Mouse (Mus musculus) B cell, adult 2 months (primary cell): ENCODE measurements around the gene Git1.

Source experiments
- DNase-seq, 2 experiments: peaks; one replicate each; pipeline ENCODE4 v3.0.0; 2022

Git1 gene

GRCm38 (mm10) chr11:77503511-77503910 is 10.1 kb downstream of the Git1 start:
- no peak for DNase-seq

DNA sequence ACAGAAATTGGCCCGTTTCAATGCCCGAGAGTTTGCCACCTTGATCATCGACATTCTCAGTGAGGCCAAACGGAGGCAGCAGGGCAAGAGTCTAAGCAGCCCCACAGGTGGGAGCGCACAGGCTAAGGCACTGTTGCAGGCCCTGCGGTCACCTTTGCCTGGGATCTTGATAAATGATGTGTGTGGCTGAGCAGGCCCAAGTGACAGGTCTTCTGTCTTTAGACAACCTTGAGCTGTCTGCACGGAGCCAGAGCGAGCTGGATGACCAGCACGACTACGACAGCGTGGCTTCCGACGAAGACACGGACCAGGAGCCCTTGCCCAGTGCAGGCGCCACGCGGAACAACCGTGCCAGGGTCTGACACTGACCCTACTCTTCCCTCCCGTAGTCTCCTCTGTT is 11.0 kb downstream of the Git1 start:
- DNase-seq: no peak

- no peak for DNase-seq
Observed at GRCm38 (mm10) chr11:77505291-77505980, 12.1 kb downstream of the Git1 start.

- DNase-seq: no peak
Observed at GRCm38 (mm10) chr11:77506273-77506672, 12.9 kb downstream of the Git1 start.

GRCm38 (mm10) chr11:77506941-77507340 is 13.6 kb downstream of the Git1 start:
- DNase-seq: no peak

DNA sequence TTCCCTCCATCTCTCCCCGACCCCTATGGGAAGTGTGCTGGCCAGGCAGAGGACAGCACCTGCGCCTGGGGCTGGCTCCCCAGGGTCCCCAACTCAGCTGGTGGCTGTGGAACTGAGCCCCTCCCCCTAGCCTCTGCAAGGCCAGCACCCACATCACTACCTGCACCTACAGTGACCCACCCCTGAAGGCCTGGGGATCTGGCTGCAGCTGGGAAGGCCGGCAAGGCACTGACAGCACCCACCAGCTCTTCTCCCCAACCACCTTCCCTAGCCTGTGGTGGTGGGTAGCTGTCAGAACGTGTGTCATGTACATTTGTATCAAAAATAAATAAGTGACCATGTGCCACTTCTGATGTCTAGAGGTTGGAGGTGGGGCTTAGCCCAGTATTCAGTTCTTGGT is 14.1 kb downstream of the Git1 start:
- DNase-seq: no peak

DNA sequence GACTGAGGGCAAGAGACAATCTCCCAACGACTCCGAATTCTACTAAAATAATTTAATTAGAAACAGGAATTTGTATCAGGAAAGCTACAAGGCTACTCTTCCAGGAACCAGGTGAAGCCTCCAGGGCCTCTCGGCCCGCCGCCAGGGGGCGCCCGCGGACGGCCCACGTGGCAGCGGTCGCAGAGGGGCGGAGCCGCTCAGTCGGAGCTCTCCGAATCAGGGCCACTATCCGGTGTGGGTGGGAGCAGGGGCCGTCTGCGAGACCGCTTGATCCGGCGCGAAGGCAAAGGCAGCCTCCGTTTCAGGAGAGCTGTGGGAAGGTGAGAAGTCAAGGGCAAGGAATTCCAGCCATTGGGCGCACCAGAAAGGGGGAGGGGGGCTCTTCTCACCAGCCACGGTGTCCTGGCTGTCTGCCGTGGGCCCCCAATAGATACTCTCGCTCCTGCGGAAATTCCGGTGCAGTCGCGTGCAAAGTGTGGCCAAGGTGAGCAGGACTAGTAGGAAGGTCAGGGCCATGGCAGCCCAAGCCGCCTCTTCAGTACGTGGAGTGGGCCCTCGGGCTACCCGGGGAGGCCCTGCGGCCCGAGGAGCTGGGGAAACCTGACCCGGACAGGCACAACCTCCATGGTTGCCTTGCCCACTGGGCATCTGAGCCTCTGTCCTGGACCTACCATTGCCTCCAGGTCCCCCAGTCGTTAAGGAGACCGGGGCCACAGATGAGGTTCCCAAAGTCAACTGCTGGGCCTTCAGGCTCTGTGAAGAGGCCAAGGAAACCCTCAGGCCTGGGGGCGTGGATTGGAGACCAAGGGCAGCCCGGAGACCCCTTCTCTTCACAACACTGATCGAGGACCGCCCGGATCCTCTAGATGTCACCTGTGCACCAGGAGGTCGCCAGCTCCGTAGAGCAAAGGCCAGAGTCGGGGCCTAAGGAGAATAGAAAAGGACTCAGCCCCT is 15.0 kb downstream of the Git1 start:
- DNase-seq: peak; percentile 92 to 93

- no peak for DNase-seq
Observed at GRCm38 (mm10) chr11:77511336-77511735, 18.0 kb downstream of the Git1 start.

GRCm38 (mm10) chr11:77512891-77513810 is 19.8 kb downstream of the Git1 start:
- peak; percentile 87 to 88 for DNase-seq

DNA sequence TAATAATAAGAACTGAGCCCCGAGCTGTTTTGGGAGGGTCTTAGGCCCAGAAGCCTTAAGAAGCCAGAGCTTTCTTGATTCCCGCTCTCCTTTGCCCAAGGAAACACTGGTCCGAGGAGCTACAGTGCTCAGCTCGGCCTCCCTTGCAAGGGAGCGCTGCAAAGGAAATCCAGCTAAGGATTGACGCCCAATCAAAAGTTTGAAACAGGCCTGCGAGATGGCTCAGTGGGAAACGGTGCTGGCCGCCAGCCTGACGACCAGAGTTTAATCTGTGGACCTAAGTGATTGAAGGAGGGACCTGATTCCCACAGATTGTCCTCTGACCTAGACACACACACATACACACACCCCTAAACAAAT is 20.4 kb downstream of the Git1 start:
- peak in 1 of 2 experiments; percentile 22 for DNase-seq

DNA sequence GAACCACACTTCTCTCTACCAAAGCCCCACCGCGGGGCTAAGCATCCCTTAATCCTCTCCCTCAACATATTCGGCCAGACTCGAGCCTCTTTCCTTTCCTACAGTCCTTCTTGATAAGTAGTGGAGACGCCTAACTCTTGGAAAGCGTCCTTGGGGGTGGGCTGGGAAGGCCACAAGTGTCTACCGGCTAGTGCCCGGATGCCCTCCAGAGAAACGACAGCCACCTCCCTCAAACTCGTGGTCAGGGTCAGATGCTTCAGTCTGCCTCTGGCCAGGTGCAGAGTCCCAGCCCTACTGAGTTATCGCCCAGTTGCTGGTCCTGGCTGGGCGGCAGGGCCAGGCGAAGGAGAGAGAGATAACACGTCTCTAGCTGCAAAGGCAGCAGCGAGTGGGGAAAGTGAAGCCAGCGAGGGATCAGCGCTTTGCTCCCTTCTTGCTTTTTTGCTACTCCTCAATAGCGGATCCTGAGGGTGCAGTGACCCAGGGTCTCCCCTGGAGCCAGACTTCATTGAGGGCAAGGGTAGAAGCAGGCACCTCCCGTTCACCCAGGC is 21.0 kb downstream of the Git1 start:
- peak; percentile 24 to 43 for DNase-seq

- DNase-seq: peak; percentile 61 to 67
Observed at GRCm38 (mm10) chr11:77514832-77515636, 21.7 kb downstream of the Git1 start, which contains the start of gene Abhd15. Gene Abhd15, plus strand, starts transcription at chr11:77515121.

- DNase-seq: peak in 1 of 2 experiments; percentile 40
Observed at GRCm38 (mm10) chr11:77515637-77516552, 22.5 kb downstream of the Git1 start, which contains the start of gene Trp53i13. Gene Trp53i13, minus strand, starts transcription at chr11:77515980.

- no peak for DNase-seq
Observed at GRCm38 (mm10) chr11:77516553-77517425, 23.4 kb downstream of the Git1 start.

DNA sequence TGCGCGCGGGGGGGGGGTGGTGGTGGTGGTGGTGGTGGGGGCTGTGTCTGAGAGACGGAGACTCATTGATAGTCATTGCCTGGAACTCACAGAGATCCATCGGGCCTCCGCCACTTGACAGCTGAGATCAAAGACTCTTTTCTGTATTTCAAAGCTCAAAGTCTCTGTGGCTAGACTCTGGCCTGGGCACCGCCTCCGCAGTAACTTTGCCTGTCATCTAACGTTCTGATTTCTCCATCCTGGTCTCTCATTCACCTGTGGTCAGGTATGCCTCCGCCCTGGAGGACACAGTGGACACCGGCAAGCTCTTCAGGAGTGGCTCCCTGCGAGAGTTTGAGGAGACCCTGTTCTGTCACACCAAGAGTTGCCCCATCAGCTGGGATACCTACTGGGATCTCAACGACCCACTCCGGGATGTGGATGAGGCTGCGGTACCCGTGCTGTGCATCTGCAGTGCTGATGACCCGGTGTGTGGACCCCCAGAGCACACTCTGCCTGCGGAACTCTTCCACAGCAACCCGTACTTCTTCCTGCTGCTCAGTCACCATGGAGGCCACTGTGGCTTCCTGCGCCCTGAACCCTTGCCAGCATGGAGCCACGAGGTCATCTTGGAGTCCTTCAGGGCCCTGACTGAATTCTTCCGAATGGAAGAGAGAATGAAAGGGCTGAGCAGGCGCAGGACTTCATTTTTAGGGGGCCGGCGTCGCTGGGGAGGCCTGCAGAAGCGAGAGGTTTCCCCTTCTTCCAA is 24.9 kb downstream of the Git1 start:
- DNase-seq: peak; percentile 18 to 20

DNA sequence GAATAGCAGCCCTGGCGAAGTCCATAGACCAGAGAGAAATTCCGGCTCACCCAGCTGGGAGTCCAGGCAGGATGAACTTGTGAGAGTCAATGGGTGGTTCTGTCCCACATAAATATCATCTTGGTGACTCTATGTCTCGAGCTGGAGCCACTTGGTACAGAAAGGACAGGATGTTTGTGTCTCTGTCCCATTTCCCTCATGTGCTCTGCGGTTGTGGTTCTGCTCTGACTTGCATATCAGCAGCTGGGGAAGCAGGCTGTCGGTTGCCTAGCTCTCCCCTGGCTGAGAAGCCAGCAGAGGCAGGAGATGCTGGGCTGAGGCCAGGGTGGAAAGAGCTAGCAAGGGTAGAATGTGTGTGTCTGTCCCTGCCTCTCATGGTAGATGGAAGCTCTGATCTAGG is 25.7 kb downstream of the Git1 start, which contains the start of gene Gm10392:
Gene Gm10392 (minus strand): TSS at position 156 of the 400 bp plus-strand sequence.
- DNase-seq: peak; percentile 72 to 74

- DNase-seq: peak; percentile 46 to 55
Observed at GRCm38 (mm10) chr11:77520601-77521529, 27.5 kb downstream of the Git1 start.
